Mouse (Mus musculus): ENCODE results near the gene Spag9. TPM values are rescaled to one million over a fixed set of nuclear protein-coding genes. Genes with fewer than 3 reads are reported as not detected.

Spag9 gene
- polyA plus RNA-seq, 1 experiment from 2014 or later: 89.6 TPM

GRCm38 (mm10) chr11:94137326-94138061 lies 141.6 kb downstream of the Spag9 start:
- H3K9ac ChIP-seq (ENCODE audit: low read length): no peak overlapping the region
- H3K4me1 ChIP-seq (ENCODE audit: control insufficient read depth, insufficient read depth, low read length): peaks cover 15% of the 10 kb centered on the region
- no peak overlapping the region for H3K4me3 ChIP-seq (ENCODE audit: low read depth, low read length)
- WGBS: 75% methylated on average over 14 of the region's 14 CpGs
- no peaks in the 10 kb centered on the region for H3K36me3 ChIP-seq (ENCODE audit: control insufficient read depth, insufficient read depth, low read length)
- H3K9me3 ChIP-seq (replicated peaks; ENCODE audit: control insufficient read depth, low read length): no peaks in the 10 kb centered on the region
- no peak overlapping the region for H3K27ac ChIP-seq (ENCODE audit: low read depth, low read length)
- DNase-seq (ENCODE audit: low spot score) (no peak), ATAC-seq (no peak)
- H3K4me2 ChIP-seq (ENCODE audit: low read length): no peak overlapping the region
- H3K27me3 ChIP-seq (replicated peaks; ENCODE audit: control insufficient read depth, insufficient read depth, low read length): no peaks in the 10 kb centered on the region

GRCm38 (mm10) chr11:94138411-94139231 lies 142.7 kb downstream of the Spag9 start:
- H3K27ac ChIP-seq (ENCODE audit: low read depth, low read length): no peak overlapping the region
- H3K9ac ChIP-seq (ENCODE audit: low read length): no peak overlapping the region
- H3K9me3 ChIP-seq (replicated peaks; ENCODE audit: control insufficient read depth, low read length): no peaks in the 10 kb centered on the region
- H3K4me3 ChIP-seq (ENCODE audit: low read depth, low read length): no peak overlapping the region
- H3K27me3 ChIP-seq (replicated peaks; ENCODE audit: control insufficient read depth, insufficient read depth, low read length): no peaks in the 10 kb centered on the region
- DNase-seq (ENCODE audit: low spot score) (no peak), ATAC-seq (no peak)
- 75% methylated on average over 24 of the region's 24 CpGs for WGBS
- no peak overlapping the region for H3K4me2 ChIP-seq (ENCODE audit: low read length)
- H3K36me3 ChIP-seq (ENCODE audit: control insufficient read depth, insufficient read depth, low read length): no peaks in the 10 kb centered on the region
- H3K4me1 ChIP-seq (ENCODE audit: control insufficient read depth, insufficient read depth, low read length): peaks cover 13% of the 10 kb centered on the region

- WGBS: 86% methylated on average over 5 of the region's 5 CpGs
- Histone ChIP-seq H3K9ac (ENCODE audit: low read length) (no peak overlapping the region), H3K27ac (ENCODE audit: low read depth, low read length) (no peak overlapping the region), H3K4me3 (ENCODE audit: low read depth, low read length) (no peak overlapping the region), H3K4me2 (ENCODE audit: low read length) (no peak overlapping the region), H3K4me1 (ENCODE audit: control insufficient read depth, insufficient read depth, low read length) (peaks cover 7% of the 10 kb centered on the region), H3K36me3 (ENCODE audit: control insufficient read depth, insufficient read depth, low read length) (no peaks in the 10 kb centered on the region), H3K9me3 (replicated peaks; ENCODE audit: control insufficient read depth, low read length) (no peaks in the 10 kb centered on the region), H3K27me3 (replicated peaks; ENCODE audit: control insufficient read depth, insufficient read depth, low read length) (no peaks in the 10 kb centered on the region)
- ATAC-seq: no peak
- DNase-seq (ENCODE audit: low spot score): no peak
Observed at GRCm38 (mm10) chr11:94139232-94139620, 143.3 kb downstream of the Spag9 start.

- ATAC-seq: no peak
- no peak overlapping the region for H3K4me2 ChIP-seq (ENCODE audit: low read length)
- peaks cover 10% of the 10 kb centered on the region for H3K4me1 ChIP-seq (ENCODE audit: control insufficient read depth, insufficient read depth, low read length)
- H3K36me3 ChIP-seq (ENCODE audit: control insufficient read depth, insufficient read depth, low read length): no peaks in the 10 kb centered on the region
- no peak overlapping the region for H3K27ac ChIP-seq (ENCODE audit: low read depth, low read length)
- 86% methylated on average over 3 of the region's 3 CpGs for whole genome bisulfite sequencing
- no peak for DNase-seq (ENCODE audit: low spot score)
- no peak overlapping the region for H3K9ac ChIP-seq (ENCODE audit: low read length)
- no peaks in the 10 kb centered on the region for H3K27me3 ChIP-seq (replicated peaks; ENCODE audit: control insufficient read depth, insufficient read depth, low read length)
- H3K4me3 ChIP-seq (ENCODE audit: low read depth, low read length): no peak overlapping the region
- H3K9me3 ChIP-seq (replicated peaks; ENCODE audit: control insufficient read depth, low read length): no peaks in the 10 kb centered on the region
Observed at GRCm38 (mm10) chr11:94140540-94140939, 144.6 kb downstream of the Spag9 start.

- H3K4me2 ChIP-seq (ENCODE audit: low read length): no peak overlapping the region
- DNase-seq (ENCODE audit: low spot score): no peak
Observed at GRCm38 (mm10) chr11:94141564-94141963, 145.7 kb downstream of the Spag9 start.

GRCm38 (mm10) chr11:94143336-94143735 lies 147.4 kb downstream of the Spag9 start:
- H3K9ac ChIP-seq (ENCODE audit: low read length): no peak overlapping the region
- H3K4me3 ChIP-seq (ENCODE audit: low read depth, low read length): no peak overlapping the region
- 66% methylated on average over 2 of the region's 2 CpGs for WGBS
- no peak overlapping the region for H3K27ac ChIP-seq (ENCODE audit: low read depth, low read length)
- no peaks in the 10 kb centered on the region for H3K36me3 ChIP-seq (ENCODE audit: control insufficient read depth, insufficient read depth, low read length)
- H3K27me3 ChIP-seq (replicated peaks; ENCODE audit: control insufficient read depth, insufficient read depth, low read length): no peaks in the 10 kb centered on the region
- H3K4me2 ChIP-seq (ENCODE audit: low read length): no peak overlapping the region
- ATAC-seq (no peak), DNase-seq (ENCODE audit: low spot score) (no peak)
- H3K4me1 ChIP-seq (ENCODE audit: control insufficient read depth, insufficient read depth, low read length): peaks cover 10% of the 10 kb centered on the region; the same call in 1 of the 2 replicates
- no peaks in the 10 kb centered on the region for H3K9me3 ChIP-seq (replicated peaks; ENCODE audit: control insufficient read depth, low read length)

More at GRCm38 (mm10) chr11:94141564-94141963, 145.7 kb downstream of the Spag9 start:
- Histone ChIP-seq H3K4me1 (ENCODE audit: control insufficient read depth, insufficient read depth, low read length) (peaks cover 10% of the 10 kb centered on the region; the same call in 1 of the 2 replicates), H3K27ac (ENCODE audit: low read depth, low read length) (no peak overlapping the region), H3K9ac (ENCODE audit: low read length) (no peak overlapping the region), H3K36me3 (ENCODE audit: control insufficient read depth, insufficient read depth, low read length) (no peaks in the 10 kb centered on the region), H3K9me3 (replicated peaks; ENCODE audit: control insufficient read depth, low read length) (no peaks in the 10 kb centered on the region), H3K27me3 (replicated peaks; ENCODE audit: control insufficient read depth, insufficient read depth, low read length) (no peaks in the 10 kb centered on the region), H3K4me3 (ENCODE audit: low read depth, low read length) (no peak overlapping the region)
- 54% methylated on average over 3 of the region's 3 CpGs for WGBS
- no peak for ATAC-seq

- WGBS: 60% methylated on average over 11 of the region's 11 CpGs
- peak; percentile 90 for DNase-seq (ENCODE audit: low spot score)
Observed at GRCm38 (mm10) chr11:94144771-94145539, 149.1 kb downstream of the Spag9 start.

GRCm38 (mm10) chr11:94146049-94146605 lies 150.2 kb downstream of the Spag9 start:
- ATAC-seq (no peak), DNase-seq (ENCODE audit: low spot score) (no peak)
- Histone ChIP-seq H3K9ac (ENCODE audit: low read length) (no peak overlapping the region), H3K4me3 (ENCODE audit: low read depth, low read length) (no peak overlapping the region), H3K9me3 (replicated peaks; ENCODE audit: control insufficient read depth, low read length) (no peaks in the 10 kb centered on the region), H3K27me3 (replicated peaks; ENCODE audit: control insufficient read depth, insufficient read depth, low read length) (no peaks in the 10 kb centered on the region), H3K36me3 (ENCODE audit: control insufficient read depth, insufficient read depth, low read length) (no peaks in the 10 kb centered on the region), H3K4me2 (ENCODE audit: low read length) (no peak overlapping the region), H3K27ac (ENCODE audit: low read depth, low read length) (0 out of 2 replicates have a peak overlapping the region, but pooled peaks have one; percentile 86), H3K4me1 (ENCODE audit: control insufficient read depth, insufficient read depth, low read length) (peaks cover 23% of the 10 kb centered on the region; the same call in 1 of the 2 replicates)
- WGBS: 91% methylated on average over 14 of the region's 14 CpGs

More at GRCm38 (mm10) chr11:94144771-94145539, 149.1 kb downstream of the Spag9 start:
- Histone ChIP-seq H3K9me3 (replicated peaks; ENCODE audit: control insufficient read depth, low read length) (no peaks in the 10 kb centered on the region), H3K27me3 (replicated peaks; ENCODE audit: control insufficient read depth, insufficient read depth, low read length) (no peaks in the 10 kb centered on the region), H3K4me3 (ENCODE audit: low read depth, low read length) (no peak overlapping the region), H3K36me3 (ENCODE audit: control insufficient read depth, insufficient read depth, low read length) (no peaks in the 10 kb centered on the region), H3K4me2 (ENCODE audit: low read length) (no peak overlapping the region; the same call in 1 of the 2 replicates), H3K4me1 (ENCODE audit: control insufficient read depth, insufficient read depth, low read length) (peaks cover 15% of the 10 kb centered on the region; the same call in 1 of the 2 replicates), H3K9ac (ENCODE audit: low read length) (peak overlapping the region; percentile 17; the same call in 1 of the 2 replicates), H3K27ac (ENCODE audit: low read depth, low read length) (peak overlapping the region; percentile 86)
- peak; percentile 49; the same call in 1 of the 2 replicates for ATAC-seq

Data from forebrain, embryonic 14.5 days (tissue).